Mouse (Mus musculus) embryonic facial prominence, embryonic 10.5 days (tissue): Measurements from ENCODE around the gene Ehf. TPM values are rescaled to one million over a fixed set of nuclear protein-coding genes. Genes with fewer than 3 reads are reported as not detected.

Experiments
- DNase-seq: peaks from one replicate; pipeline ENCODE4 v3.0.0-alpha.2; 2017; ENCODE audit warnings: low spot score
- H3K27ac ChIP-seq: fragments of 300-500 bp; sonication (generic); replicated peaks from 2 replicates; pipeline ENCODE4 v1.5.1; 2016; ENCODE audit warnings: mild to moderate bottlenecking
- H3K27me3 ChIP-seq: fragments of 300-500 bp; sonication (generic); replicated peaks from 2 replicates; pipeline ENCODE4 v1.6.1; 2016; ENCODE audit warnings: low read depth, mild to moderate bottlenecking; ENCODE audit not compliant: poor library complexity, severe bottlenecking
- H3K36me3 ChIP-seq: fragments of 300-500 bp; sonication (generic); replicated peaks from 2 replicates; pipeline ENCODE4 v1.6.1; 2016; ENCODE audit warnings: mild to moderate bottlenecking, moderate library complexity
- H3K4me1 ChIP-seq: fragments of 300-500 bp; sonication (generic); 2 replicates; pipeline ENCODE4 v1.6.1; 2016
- H3K4me3 ChIP-seq: fragments of 300-500 bp; sonication (generic); 2 replicates; pipeline ENCODE4 v1.5.1; 2016; ENCODE audit warnings: mild to moderate bottlenecking, moderate library complexity
- H3K9me3 ChIP-seq: fragments of 300-500 bp; sonication (generic); 2 replicates; pipeline ENCODE4 v1.6.1; 2016; ENCODE audit warnings: mild to moderate bottlenecking
- WGBS: fragments of 180-500 bp; shearing (Covaris S2); methylation state at CpG from one replicate; pipeline ENCODE4 v1.1.7; 2016; 5-methylcytosine and 5-hydroxymethylcytosine counted together
- polyA plus RNA-seq: library from polyadenylated mRNA; unstranded; fragments of >200 nt; fragmentation: Nextera tagmentation; extraction: Ambion mirVana; gene quantifications from 2 replicates; pipeline ENCODE4 v1.2.1, GENCODE M21; 2016

The Ehf gene
- polyA plus RNA-seq, 1 experiment from 2014 or later = not detected

DNA sequence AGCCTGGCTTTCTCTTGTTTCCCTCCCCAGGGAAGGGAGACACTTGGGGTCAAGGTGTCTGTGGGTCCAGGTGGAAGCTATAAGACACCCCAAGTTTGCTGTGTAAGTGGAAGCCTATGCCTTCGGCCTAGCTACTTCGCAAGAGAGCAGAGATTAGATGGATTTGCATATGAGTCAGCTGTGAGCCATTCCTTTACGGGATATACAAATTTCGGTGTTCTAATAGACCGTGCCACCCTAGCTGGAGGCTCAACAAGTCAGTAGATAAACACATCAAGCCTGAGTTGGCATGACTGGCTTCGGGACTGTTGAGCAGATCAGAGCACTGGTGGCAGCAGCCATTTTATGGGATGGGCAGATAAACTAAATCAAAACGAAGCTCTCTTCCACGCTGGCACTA lies 31.6 kb downstream of the Ehf start:
- no peaks in the 10 kb centered on the region for H3K4me1 ChIP-seq
- no peak overlapping the region for H3K27ac ChIP-seq
- no peak for DNase-seq
- H3K9me3 ChIP-seq = no peaks in the 10 kb centered on the region
- no peak overlapping the region for H3K4me3 ChIP-seq
- no peaks in the 10 kb centered on the region for H3K27me3 ChIP-seq
- H3K36me3 ChIP-seq = no peaks in the 10 kb centered on the region
- 91% methylated on average over 8 of the region's 8 CpGs for WGBS

DNA sequence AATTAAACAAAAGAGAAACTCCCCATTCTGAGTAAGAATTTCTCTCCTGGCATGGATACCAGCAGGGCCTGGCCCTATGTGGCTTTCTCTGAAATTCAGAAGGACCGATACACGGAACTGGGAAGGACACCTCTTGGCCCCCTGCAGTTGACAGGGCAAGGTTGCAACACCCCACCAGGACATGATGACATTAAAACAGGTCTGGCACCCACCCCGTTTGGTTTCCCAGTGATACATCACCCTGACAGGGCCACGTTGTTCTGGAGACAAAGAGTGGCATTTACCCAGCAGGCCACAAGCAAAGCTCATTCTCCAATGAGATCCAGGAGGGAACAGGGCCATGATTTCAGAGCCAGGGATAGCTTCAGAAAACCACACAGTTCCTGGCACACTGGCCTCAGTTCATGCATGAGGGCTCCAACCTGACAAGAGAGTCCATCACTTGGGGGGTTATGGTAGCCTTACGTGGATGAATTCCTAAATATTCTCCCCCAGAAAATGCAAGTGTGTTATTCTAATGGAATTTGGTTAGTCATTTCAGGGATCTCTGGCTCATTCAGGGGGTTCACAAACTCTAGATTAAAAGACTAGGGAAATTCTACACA lies 32.4 kb downstream of the Ehf start:
- H3K4me1 ChIP-seq = no peaks in the 10 kb centered on the region
- no peaks in the 10 kb centered on the region for H3K9me3 ChIP-seq
- WGBS = 85% methylated on average over 5 of the region's 5 CpGs
- no peaks in the 10 kb centered on the region for H3K27me3 ChIP-seq
- no peak overlapping the region for H3K27ac ChIP-seq
- no peak for DNase-seq
- no peak overlapping the region for H3K4me3 ChIP-seq
- no peaks in the 10 kb centered on the region for H3K36me3 ChIP-seq

DNA sequence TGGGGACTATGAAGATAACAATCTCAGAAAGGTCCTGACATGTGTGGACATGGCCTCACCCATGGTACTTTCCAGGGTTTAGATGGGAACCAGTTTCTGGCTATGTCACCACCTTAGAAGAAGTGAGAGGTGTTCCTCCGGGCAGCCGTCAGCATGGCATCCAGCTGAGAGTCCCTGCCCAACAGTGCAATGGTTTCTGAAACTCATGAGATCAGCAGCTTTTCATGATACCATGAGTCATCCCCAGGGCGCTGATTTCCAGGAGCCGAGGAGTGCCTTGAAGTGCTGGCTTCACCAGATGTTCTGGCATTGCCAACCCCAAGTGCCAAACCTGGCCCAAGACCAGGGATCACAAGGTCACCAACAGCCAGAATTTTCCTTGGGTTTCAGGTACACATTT lies 64.0 kb downstream of the Ehf start:
- no peaks in the 10 kb centered on the region for H3K9me3 ChIP-seq
- H3K4me3 ChIP-seq = no peak overlapping the region
- no peaks in the 10 kb centered on the region for H3K27me3 ChIP-seq
- H3K36me3 ChIP-seq = no peaks in the 10 kb centered on the region
- no peak for DNase-seq
- no peak overlapping the region for H3K27ac ChIP-seq
- 89% methylated on average over 4 of the region's 4 CpGs for WGBS
- H3K4me1 ChIP-seq = no peaks in the 10 kb centered on the region

DNA sequence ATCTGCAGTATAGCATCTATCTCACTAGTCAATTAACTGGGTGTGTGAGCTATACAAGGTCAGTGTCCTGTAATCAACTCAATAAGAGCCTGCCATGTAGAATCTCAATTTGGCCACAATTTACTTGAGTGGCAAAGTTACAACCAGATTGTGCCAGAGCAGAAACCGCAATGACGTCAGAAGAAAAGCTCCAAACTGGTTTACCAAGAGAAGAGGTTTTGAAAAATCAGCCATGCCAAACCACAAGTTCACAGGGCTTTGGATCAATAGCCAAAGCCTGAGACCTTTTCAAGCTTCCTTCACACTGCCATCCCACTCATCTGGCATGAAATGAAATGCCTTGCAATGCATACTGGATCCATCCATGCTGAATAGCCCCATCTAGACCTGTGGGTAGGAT lies 76.3 kb downstream of the Ehf start:
- no peak for DNase-seq
- Histone ChIP-seq H3K27me3 (no peaks in the 10 kb centered on the region), H3K4me3 (no peak overlapping the region), H3K27ac (no peak overlapping the region), H3K9me3 (no peaks in the 10 kb centered on the region), H3K36me3 (no peaks in the 10 kb centered on the region), H3K4me1 (no peaks in the 10 kb centered on the region)
- WGBS = 92% methylated on average over 2 of the region's 2 CpGs

DNA sequence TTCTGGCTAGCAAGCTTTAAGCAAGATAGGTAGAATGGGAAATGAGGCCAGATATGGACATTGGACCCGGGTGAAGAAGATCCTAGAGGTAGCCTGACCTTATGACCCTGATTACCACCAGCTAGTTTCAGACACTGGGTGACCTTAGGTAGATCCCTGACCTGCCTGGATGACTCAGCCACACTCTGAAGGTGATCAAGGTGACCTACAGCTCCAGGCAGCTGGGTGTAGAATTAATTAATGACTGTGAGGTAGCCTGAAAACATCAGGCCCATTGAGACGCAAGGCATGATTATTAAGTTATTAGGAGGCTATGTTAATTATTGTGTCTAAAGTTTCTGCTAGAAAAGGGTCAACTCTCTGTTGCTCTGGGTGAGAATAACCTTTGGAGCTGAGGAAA lies 82.2 kb downstream of the Ehf start:
- Histone ChIP-seq H3K4me1 (no peaks in the 10 kb centered on the region), H3K36me3 (no peaks in the 10 kb centered on the region), H3K27ac (no peak overlapping the region), H3K4me3 (no peak overlapping the region), H3K27me3 (no peaks in the 10 kb centered on the region), H3K9me3 (no peaks in the 10 kb centered on the region)
- WGBS = 80% methylated on average over 2 of the region's 2 CpGs
- DNase-seq = no peak

DNA sequence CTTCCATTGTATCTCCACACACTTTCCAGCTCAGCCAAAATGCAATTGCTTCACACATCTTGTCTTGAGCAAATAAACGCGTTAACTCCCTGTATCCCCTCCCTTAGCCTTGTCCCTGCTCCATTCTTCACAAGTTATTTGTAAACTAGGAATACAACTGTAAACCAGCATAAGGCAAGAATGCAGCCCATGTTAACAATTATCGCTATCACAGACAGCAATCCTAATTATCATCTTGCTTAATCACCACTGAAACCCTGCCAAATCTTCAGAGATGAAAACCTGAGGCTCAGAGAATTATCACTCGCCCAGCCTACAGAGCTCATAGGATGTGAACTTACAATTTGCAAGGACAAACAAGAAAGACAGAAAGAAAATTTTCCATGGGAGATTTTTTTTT lies 84.8 kb downstream of the Ehf start:
- DNase-seq = no peak
- peaks cover 7% of the 10 kb centered on the region for H3K4me1 ChIP-seq
- H3K4me3 ChIP-seq = no peak overlapping the region
- no peak overlapping the region for H3K27ac ChIP-seq
- no peaks in the 10 kb centered on the region for H3K36me3 ChIP-seq
- H3K9me3 ChIP-seq = no peaks in the 10 kb centered on the region
- 88% methylated on average over 4 of the region's 4 CpGs for WGBS
- H3K27me3 ChIP-seq = no peaks in the 10 kb centered on the region

DNA sequence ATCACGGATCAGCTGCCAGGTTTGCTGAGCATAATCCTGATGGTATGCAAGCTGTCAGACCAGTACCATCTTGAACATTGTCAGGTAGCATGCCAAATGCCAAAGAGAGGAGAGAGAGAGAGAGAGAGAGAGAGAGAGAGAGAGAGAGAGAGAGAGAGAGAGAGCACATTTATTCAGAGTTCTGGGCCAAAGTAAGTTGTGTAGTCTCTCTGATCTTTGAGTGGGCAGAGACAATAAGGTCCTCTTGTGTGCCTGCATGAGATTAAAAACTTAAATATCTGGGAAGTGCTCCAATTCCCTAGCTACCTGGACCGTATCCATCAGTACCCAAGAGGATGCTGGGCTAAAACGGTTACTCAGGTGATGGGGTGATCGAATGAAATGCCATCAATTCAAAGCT lies 87.3 kb downstream of the Ehf start:
- Histone ChIP-seq H3K27ac (no peak overlapping the region), H3K9me3 (no peaks in the 10 kb centered on the region), H3K4me1 (peaks cover 7% of the 10 kb centered on the region), H3K4me3 (no peak overlapping the region), H3K36me3 (no peaks in the 10 kb centered on the region), H3K27me3 (no peaks in the 10 kb centered on the region)
- DNase-seq = no peak
- 89% methylated on average over 4 of the region's 4 CpGs for WGBS

DNA sequence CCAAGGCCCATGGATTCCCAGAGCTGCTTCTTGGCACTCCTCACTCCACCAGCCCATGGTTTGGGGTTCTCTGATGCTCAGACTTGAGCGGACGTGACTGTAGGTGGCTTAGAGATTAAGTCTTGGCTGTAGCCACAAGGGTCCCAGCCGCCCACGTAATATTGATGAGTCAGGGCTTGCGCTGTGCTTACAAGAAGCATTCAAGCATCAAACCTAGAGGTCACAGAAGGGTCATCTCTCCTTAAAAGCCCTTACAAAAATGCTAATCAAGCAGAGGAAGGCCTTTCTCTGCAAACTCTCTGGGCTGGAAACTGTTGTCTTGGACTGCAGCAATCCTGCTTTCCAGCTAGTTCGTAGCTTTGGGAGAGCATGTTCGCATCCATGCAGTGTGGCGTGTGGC lies 88.2 kb downstream of the Ehf start:
- DNase-seq = no peak
- Histone ChIP-seq H3K4me1 (peaks cover 7% of the 10 kb centered on the region), H3K27me3 (no peaks in the 10 kb centered on the region), H3K27ac (no peak overlapping the region), H3K9me3 (no peaks in the 10 kb centered on the region), H3K36me3 (no peaks in the 10 kb centered on the region), H3K4me3 (no peak overlapping the region)
- 68% methylated on average over 8 of the region's 8 CpGs for WGBS

DNA sequence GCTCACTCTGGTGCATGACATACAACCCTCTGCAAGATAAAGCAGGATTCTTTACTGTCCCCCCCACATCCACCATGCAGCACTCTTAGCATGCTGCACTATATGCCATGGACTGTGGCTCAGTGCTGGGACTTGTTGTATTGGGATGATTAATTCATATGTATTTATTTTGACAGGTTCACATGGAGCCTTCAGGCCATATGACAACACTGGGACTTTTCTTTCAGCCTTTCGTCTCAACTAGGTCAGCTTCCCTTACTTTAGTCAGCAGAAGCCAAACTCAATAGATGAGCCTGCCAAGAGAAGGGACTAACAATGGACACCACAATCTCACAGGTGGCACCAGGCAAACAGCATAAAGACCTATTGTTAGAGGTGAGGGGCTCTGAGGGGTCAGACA lies 89.5 kb downstream of the Ehf start:
- no peaks in the 10 kb centered on the region for H3K27me3 ChIP-seq
- 70% methylated on average over 1 of the region's 1 CpGs for WGBS
- no peak overlapping the region for H3K4me3 ChIP-seq
- H3K27ac ChIP-seq = no peak overlapping the region
- H3K36me3 ChIP-seq = no peaks in the 10 kb centered on the region
- H3K9me3 ChIP-seq = no peaks in the 10 kb centered on the region
- DNase-seq = no peak
- H3K4me1 ChIP-seq = peaks cover 7% of the 10 kb centered on the region

Other genes starting within 250 kb of the Ehf start
- gene Pdhx, start 229.8 kb downstream of the Ehf start, polyA plus RNA-seq = 40.5 and 44.9 TPM in 2 replicates
- 65.9 and 74.8 TPM in 2 replicates for gene Apip, start 229.6 kb downstream of the Ehf start, polyA plus RNA-seq
- gene Elf5, start 108.4 kb upstream of the Ehf start, polyA plus RNA-seq = 0.08 and 0.24 TPM in 2 replicates
- 84.9 and 85.6 TPM in 2 replicates for gene Cat, start 181.9 kb upstream of the Ehf start, polyA plus RNA-seq